ENCODE assay signal across 13 mouse cellular contexts in genomic region chr1:39884803-39885515, GRCm38 (mm10). TPM values are rescaled to one million over a fixed set of nuclear protein-coding genes. Genes with fewer than 3 reads are reported as not detected.
DNase-seq lines count a peak whose midpoint lies in the region; ATAC-seq and TF ChIP-seq lines count a peak whose summit lies in the region.
"Had no signal": no experiment of that assay in that cellular context is flagged by ENCODE, and none has a peak within 500 bp of the region (broad histone marks: within the 10 kb centered on the region; RNA-seq: fewer than 3 reads in every experiment).

No protein-coding gene starts in this region.

- no peaks in the 10 kb centered on the region for H3K27me3 ChIP-seq in E14TG2a.4 (ENCODE audit: insufficient read depth, low read length)
- no peaks in the 10 kb centered on the region for H3K27me3 ChIP-seq in embryonic facial prominence, embryonic 13.5 days
- H3K27me3 ChIP-seq in limb, embryonic 11.5 days (ENCODE audit: control insufficient read depth, insufficient read depth, low read length) = no peaks in the 10 kb centered on the region
- H3K27me3 ChIP-seq in intestine, embryonic 16.5 days (replicated peaks; ENCODE audit: control insufficient read depth, insufficient read depth, low read length) = no peaks in the 10 kb centered on the region
- no peaks in the 10 kb centered on the region for H3K27me3 ChIP-seq in intestine, postnatal 0 days (replicated peaks; ENCODE audit: control insufficient read depth, insufficient read depth, low read length)
- H3K27me3 ChIP-seq in heart, embryonic 11.5 days (ENCODE audit: control insufficient read depth, insufficient read depth, low read length) = no peaks in the 10 kb centered on the region
- H3K27me3 ChIP-seq: embryonic facial prominence, embryonic 12.5 days; liver, embryonic 13.5 days had no signal

- H3K4me3 ChIP-seq in E14TG2a.4 (replicated peaks; ENCODE audit: low read length) = peak overlapping the region; percentile 57
- H3K4me3 ChIP-seq in embryonic facial prominence, embryonic 13.5 days = no peak overlapping the region
- H3K4me3 ChIP-seq in limb, embryonic 11.5 days (ENCODE audit: low read depth, low read length) = no peak overlapping the region
- H3K4me3 ChIP-seq in intestine, embryonic 16.5 days (ENCODE audit: low read length) = no peak overlapping the region
- H3K4me3 ChIP-seq in intestine, postnatal 0 days (ENCODE audit: low read depth, low read length) = no peak overlapping the region
- no peak overlapping the region for H3K4me3 ChIP-seq in heart, embryonic 11.5 days (ENCODE audit: low read depth, low read length)
- H3K4me3 ChIP-seq: embryonic facial prominence, embryonic 12.5 days; left cerebral cortex, adult 2 months; liver, embryonic 13.5 days had no signal

- H3K36me3 ChIP-seq in E14TG2a.4 (ENCODE audit: insufficient read depth, low read length) = no peaks in the 10 kb centered on the region
- H3K36me3 ChIP-seq in embryonic facial prominence, embryonic 13.5 days = no peaks in the 10 kb centered on the region
- no peaks in the 10 kb centered on the region for H3K36me3 ChIP-seq in limb, embryonic 11.5 days (ENCODE audit: control insufficient read depth, insufficient read depth, low read length)
- no peaks in the 10 kb centered on the region for H3K36me3 ChIP-seq in intestine, embryonic 16.5 days (ENCODE audit: control insufficient read depth, insufficient read depth, low read length)
- H3K36me3 ChIP-seq in intestine, postnatal 0 days (ENCODE audit: control insufficient read depth, insufficient read depth) = no peaks in the 10 kb centered on the region
- H3K36me3 ChIP-seq in heart, embryonic 11.5 days (ENCODE audit: control insufficient read depth, insufficient read depth, low read length) = no peaks in the 10 kb centered on the region
- H3K36me3 ChIP-seq: embryonic facial prominence, embryonic 12.5 days; liver, embryonic 13.5 days had no signal

- H3K4me1 ChIP-seq in E14TG2a.4 (replicated peaks; ENCODE audit: low read depth, low read length) = peaks cover 29% of the 10 kb centered on the region
- H3K4me1 ChIP-seq in embryonic facial prominence, embryonic 13.5 days = peaks cover 16% of the 10 kb centered on the region
- H3K4me1 ChIP-seq in limb, embryonic 11.5 days (ENCODE audit: control insufficient read depth, insufficient read depth, low read length) = no peaks in the 10 kb centered on the region
- peaks cover 3% of the 10 kb centered on the region; the same call in 1 of the 2 replicates for H3K4me1 ChIP-seq in intestine, embryonic 16.5 days (ENCODE audit: control insufficient read depth, insufficient read depth, low read length)
- no peaks in the 10 kb centered on the region for H3K4me1 ChIP-seq in intestine, postnatal 0 days (replicated peaks; ENCODE audit: control insufficient read depth, insufficient read depth, low read length)
- H3K4me1 ChIP-seq in heart, embryonic 11.5 days (ENCODE audit: control insufficient read depth, insufficient read depth, low read length) = no peaks in the 10 kb centered on the region
- H3K4me1 ChIP-seq: embryonic facial prominence, embryonic 12.5 days; liver, embryonic 13.5 days had no signal

- H3K27ac ChIP-seq in embryonic facial prominence, embryonic 13.5 days = 0 out of 2 replicates have a peak overlapping the region, but pooled peaks have one; percentile 11
- H3K27ac ChIP-seq in limb, embryonic 11.5 days (replicated peaks; ENCODE audit: low read depth, low read length) = no peak overlapping the region
- H3K27ac ChIP-seq in intestine, embryonic 16.5 days (ENCODE audit: low read length) = no peak overlapping the region
- H3K27ac ChIP-seq in intestine, postnatal 0 days (ENCODE audit: low read depth, low read length) = no peak overlapping the region
- H3K27ac ChIP-seq in heart, embryonic 11.5 days (ENCODE audit: low read depth, low read length) = no peak overlapping the region
- H3K27ac ChIP-seq: embryonic facial prominence, embryonic 12.5 days; left cerebral cortex, adult 2 months; liver, embryonic 13.5 days had no signal

- peak; percentile 44 for DNase-seq in ES-CJ7 (ENCODE audit: low read depth, low spot score)
- peak; percentile 36 for DNase-seq in limb, embryonic 11.5 days (ENCODE audit: low spot score)
- DNase-seq: adrenal gland, postnatal 10 days; cerebellum, adult 11 months; kidney, postnatal 25 days; liver, embryonic 13.5 days had no signal

- 41% methylated on average over 16 of the region's 16 CpGs for WGBS in embryonic facial prominence, embryonic 13.5 days
- 55% methylated on average over 16 of the region's 16 CpGs for WGBS in limb, embryonic 11.5 days
- 58% methylated on average over 16 of the region's 16 CpGs for WGBS in intestine, embryonic 16.5 days
- WGBS in intestine, postnatal 0 days = 63% methylated on average over 16 of the region's 16 CpGs
- WGBS in heart, embryonic 11.5 days (ENCODE audit: insufficient replicate concordance) = 59% methylated on average over 16 of the region's 16 CpGs

- TF ChIP-seq CTCF in E14TG2a.4 (conservative IDR thresholded peaks at IDR 0.05; ENCODE audit: low read length) = no peak
- no peak for TF ChIP-seq CTCF in intestine, postnatal 0 days (IDR thresholded peaks at IDR 0.05; ENCODE audit: low read depth)

- no peak overlapping the region for H3K4me2 ChIP-seq in embryonic facial prominence, embryonic 13.5 days
- no peak overlapping the region for H3K4me2 ChIP-seq in limb, embryonic 11.5 days (ENCODE audit: low read depth, severe bottlenecking)
- H3K4me2 ChIP-seq in intestine, embryonic 16.5 days (ENCODE audit: low read depth, low read length) = no peak overlapping the region
- no peak overlapping the region for H3K4me2 ChIP-seq in intestine, postnatal 0 days (replicated peaks; ENCODE audit: low read depth)
- no peak overlapping the region for H3K4me2 ChIP-seq in heart, embryonic 11.5 days
- H3K4me2 ChIP-seq: embryonic facial prominence, embryonic 12.5 days; liver, embryonic 13.5 days had no signal

- no peak for ATAC-seq in embryonic facial prominence, embryonic 13.5 days (ENCODE audit: insufficient number of reproducible peaks, insufficient read depth, low FRiP score, low TSS enrichment, low read depth)
- no peak for ATAC-seq in limb, embryonic 11.5 days (ENCODE audit: insufficient number of reproducible peaks, low FRiP score, low TSS enrichment, low read depth)
- no peak for ATAC-seq in intestine, embryonic 16.5 days
- no peak for ATAC-seq in intestine, postnatal 0 days
- no peak for ATAC-seq in heart, embryonic 11.5 days (replicated peaks; ENCODE audit: insufficient number of reproducible peaks, low FRiP score, low TSS enrichment)

- no peaks in the 10 kb centered on the region for H3K9me3 ChIP-seq in E14TG2a.4 (ENCODE audit: low read length)
- no peaks in the 10 kb centered on the region for H3K9me3 ChIP-seq in embryonic facial prominence, embryonic 13.5 days
- H3K9me3 ChIP-seq in limb, embryonic 11.5 days (ENCODE audit: control insufficient read depth, low read length) = no peaks in the 10 kb centered on the region
- H3K9me3 ChIP-seq in intestine, embryonic 16.5 days (ENCODE audit: control insufficient read depth, low read length) = no peaks in the 10 kb centered on the region
- no peaks in the 10 kb centered on the region for H3K9me3 ChIP-seq in intestine, postnatal 0 days (ENCODE audit: control insufficient read depth)
- no peaks in the 10 kb centered on the region for H3K9me3 ChIP-seq in heart, embryonic 11.5 days (replicated peaks; ENCODE audit: control insufficient read depth, low read length)
- H3K9me3 ChIP-seq: embryonic facial prominence, embryonic 12.5 days; liver, embryonic 13.5 days had no signal

- 0 out of 2 replicates have a peak overlapping the region, but pooled peaks have one; percentile 7 for H3K9ac ChIP-seq in embryonic facial prominence, embryonic 13.5 days
- H3K9ac ChIP-seq in limb, embryonic 11.5 days (ENCODE audit: low read length) = no peak overlapping the region
- H3K9ac ChIP-seq in intestine, embryonic 16.5 days (ENCODE audit: low read depth, low read length) = no peak overlapping the region
- H3K9ac ChIP-seq in intestine, postnatal 0 days (ENCODE audit: low read depth, low read length) = no peak overlapping the region
- H3K9ac ChIP-seq in heart, embryonic 11.5 days (ENCODE audit: low read depth, low read length) = no peak overlapping the region
- H3K9ac ChIP-seq: embryonic facial prominence, embryonic 12.5 days; liver, embryonic 13.5 days had no signal

RNA-seq across cellular contexts. Expression of gene Map4k4, which starts 15.8 kb away (rescaled TPM):
- 42.8 and 56.6 TPM in 2 replicates for polyA plus RNA-seq in embryonic facial prominence, embryonic 13.5 days (2015; fragmentation: Nextera tagmentation; extraction: Ambion mirVana)
- polyA plus RNA-seq in limb, embryonic 11.5 days (2014; fragmentation: Nextera tagmentation; extraction: Ambion mirVana) = 38.0 and 43.7 TPM in 2 replicates
- 10.1 TPM in 2 replicates for polyA plus RNA-seq in intestine, embryonic 16.5 days (2015; fragmentation: Nextera tagmentation; extraction: Ambion mirVana)
- polyA plus RNA-seq in intestine, postnatal 0 days (2015; fragmentation: Nextera tagmentation; extraction: Ambion mirVana) = 6.8 and 9.3 TPM in 2 replicates
- polyA plus RNA-seq in heart, embryonic 11.5 days (2014; fragmentation: Nextera tagmentation; extraction: Ambion mirVana) = 19.4 and 23.7 TPM in 2 replicates
